Comparison of ENCODE assay signal across 25 mouse cellular contexts in genomic region chr1:138119895-138120294, GRCm38 (mm10). TPM values are rescaled to one million over a fixed set of nuclear protein-coding genes. Genes with fewer than 3 reads are reported as not detected.
DNase-seq lines count a peak whose midpoint lies in the region; ATAC-seq and TF ChIP-seq lines count a peak whose summit lies in the region.
"Had no signal": no experiment of that assay in that cellular context is flagged by ENCODE, and none has a peak within 500 bp of the region (broad histone marks: within the 10 kb centered on the region; RNA-seq: fewer than 3 reads in every experiment).

No protein-coding gene starts in this region.

- no peak overlapping the region for H3K4me2 ChIP-seq in limb, embryonic 11.5 days (ENCODE audit: low read depth, severe bottlenecking)
- H3K4me2 ChIP-seq: embryonic facial prominence, embryonic 13.5 days; forebrain, embryonic 15.5 days; liver, embryonic 13.5 days had no signal

- H3K4me1 ChIP-seq in limb, embryonic 11.5 days (ENCODE audit: control insufficient read depth, insufficient read depth, low read length) = no peaks in the 10 kb centered on the region
- no peaks in the 10 kb centered on the region for H3K4me1 ChIP-seq in limb, embryonic 10.5 days
- H3K4me1 ChIP-seq in E14TG2a.4 (replicated peaks; ENCODE audit: low read depth, low read length) = no peaks in the 10 kb centered on the region
- H3K4me1 ChIP-seq: embryonic facial prominence, embryonic 13.5 days; forebrain, embryonic 15.5 days; liver, embryonic 13.5 days; megakaryocyte, embryonic 14.5 days had no signal

- no peak overlapping the region for H3K9ac ChIP-seq in limb, embryonic 11.5 days (ENCODE audit: low read length)
- H3K9ac ChIP-seq: embryonic facial prominence, embryonic 13.5 days; forebrain, embryonic 15.5 days; liver, embryonic 13.5 days had no signal

- H3K9me3 ChIP-seq in limb, embryonic 11.5 days (ENCODE audit: control insufficient read depth, low read length) = no peaks in the 10 kb centered on the region
- H3K9me3 ChIP-seq in limb, embryonic 10.5 days (replicated peaks) = no peaks in the 10 kb centered on the region
- 0 out of 2 replicates have a peak, but pooled peaks cover 3% of the 10 kb centered on the region for H3K9me3 ChIP-seq in E14TG2a.4 (ENCODE audit: low read length)
- H3K9me3 ChIP-seq: embryonic facial prominence, embryonic 13.5 days; forebrain, embryonic 15.5 days; liver, embryonic 13.5 days; megakaryocyte, embryonic 14.5 days had no signal

- no peak overlapping the region for H3K4me3 ChIP-seq in limb, embryonic 11.5 days (ENCODE audit: low read depth, low read length)
- H3K4me3 ChIP-seq in limb, embryonic 10.5 days = no peak overlapping the region
- no peak overlapping the region for H3K4me3 ChIP-seq in E14TG2a.4 (replicated peaks; ENCODE audit: low read length)
- H3K4me3 ChIP-seq: embryonic facial prominence, embryonic 13.5 days; forebrain, embryonic 15.5 days; heart, adult 2 months; liver, embryonic 13.5 days; megakaryocyte, embryonic 14.5 days had no signal

- no peak for ATAC-seq in limb, embryonic 11.5 days (ENCODE audit: insufficient number of reproducible peaks, low FRiP score, low TSS enrichment, low read depth)
- ATAC-seq in megakaryocyte-erythroid progenitor cell, adult 5-6 weeks (replicated peaks; ENCODE audit: low FRiP score, low TSS enrichment, poor library complexity, severe bottlenecking) = 0 out of 2 replicates have a peak, but pooled peaks have one; percentile 11
- ATAC-seq: forebrain, embryonic 15.5 days; hindbrain, embryonic 16.5 days; midbrain, embryonic 16.5 days had no signal

- H3K27me3 ChIP-seq in limb, embryonic 11.5 days (ENCODE audit: control insufficient read depth, insufficient read depth, low read length) = no peaks in the 10 kb centered on the region
- H3K27me3 ChIP-seq in limb, embryonic 10.5 days (ENCODE audit: low read depth, poor library complexity, severe bottlenecking) = no peaks in the 10 kb centered on the region
- H3K27me3 ChIP-seq in E14TG2a.4 (ENCODE audit: insufficient read depth, low read length) = no peaks in the 10 kb centered on the region
- H3K27me3 ChIP-seq: embryonic facial prominence, embryonic 13.5 days; forebrain, embryonic 15.5 days; liver, embryonic 13.5 days; megakaryocyte, embryonic 14.5 days had no signal

- H3K27ac ChIP-seq in limb, embryonic 11.5 days (replicated peaks; ENCODE audit: low read depth, low read length) = no peak overlapping the region
- no peak overlapping the region for H3K27ac ChIP-seq in limb, embryonic 10.5 days
- H3K27ac ChIP-seq: embryonic facial prominence, embryonic 13.5 days; forebrain, embryonic 15.5 days; heart, adult 2 months; liver, embryonic 13.5 days had no signal

- peak; percentile 23 for DNase-seq in limb, embryonic 11.5 days (ENCODE audit: low spot score)
- DNase-seq in limb, embryonic 10.5 days (ENCODE audit: low spot score) = no peak
- DNase-seq in ES-CJ7 (ENCODE audit: low read depth, low spot score) = peak; percentile 49
- DNase-seq in cerebellum, adult 11 months = no peak
- DNase-seq in right cerebral cortex, postnatal 25 days = no peak
- DNase-seq: adrenal gland, adult 2 months; cerebellum, postnatal 14 days; gastrocnemius, postnatal 25 days; heart, adult 2 months; heart, postnatal 4 days; kidney, adult 18-20 months; kidney, postnatal 10 days; liver, embryonic 13.5 days; lung, postnatal 14 days; retina, postnatal 1 day; thymus, adult 18-20 months had no signal

- WGBS in limb, embryonic 11.5 days = 54% methylated on average over 12 of the region's 12 CpGs
- 57% methylated on average over 12 of the region's 12 CpGs for WGBS in limb, embryonic 10.5 days

- no peaks in the 10 kb centered on the region for H3K36me3 ChIP-seq in limb, embryonic 11.5 days (ENCODE audit: control insufficient read depth, insufficient read depth, low read length)
- no peaks in the 10 kb centered on the region for H3K36me3 ChIP-seq in limb, embryonic 10.5 days
- H3K36me3 ChIP-seq in E14TG2a.4 (ENCODE audit: insufficient read depth, low read length) = no peaks in the 10 kb centered on the region
- H3K36me3 ChIP-seq: embryonic facial prominence, embryonic 13.5 days; forebrain, embryonic 15.5 days; G1E; liver, embryonic 13.5 days had no signal

- peak; percentile 28 for TF ChIP-seq CTCF in E14TG2a.4 (conservative IDR thresholded peaks at IDR 0.05; ENCODE audit: low read length)

RNA-seq across cellular contexts. Expression of gene Ptprc, which starts 55.6 kb away (rescaled TPM):
- 0.93 and 1.3 TPM in 2 replicates for polyA plus RNA-seq in limb, embryonic 11.5 days (2014; fragmentation: Nextera tagmentation; extraction: Ambion mirVana)
- 0.64 and 0.96 TPM in 2 replicates for polyA plus RNA-seq in limb, embryonic 10.5 days (2016; fragmentation: Nextera tagmentation; extraction: Ambion mirVana)
- 66.2 and 119 TPM in 2 replicates for total RNA-seq in megakaryocyte-erythroid progenitor cell, adult 5-6 weeks (2014; fragmentation: Nextera tagmentation)
- total RNA-seq in megakaryocyte-erythroid progenitor cell, adult 5-6 weeks (2017) = 101 and 111 TPM in 2 replicates
- polyA plus RNA-seq: C2C12, G1E had no signal

Comparison
In these comparisons a context has a peak if more than half of its experiments do, and no peak if none do; other contexts are left out.
1. DNase-seq: peak in limb, embryonic 11.5 days (single experiment) and ES-CJ7 (single experiment); none in limb, embryonic 10.5 days (single experiment), cerebellum, adult 11 months (single experiment) and right cerebral cortex, postnatal 25 days (single experiment).